Mouse (Mus musculus) inflammation-experienced regulatory T-cells (primary cell): ENCODE data around the gene Cts3. TPM values are rescaled to one million over a fixed set of nuclear protein-coding genes. Genes with fewer than 3 reads are reported as not detected.

ENCODE experiments used
- polyA plus RNA-seq, 2 experiments: library from polyadenylated mRNA; unstranded; fragments of 100-300 nt; shearing (Covaris generic); gene quantifications; one replicate each; pipeline ENCODE4 v1.2.1; 2017

Cts3 gene
- under 1 TPM in 1 of 2 experiments, not detected in 1; 0.34 TPM for polyA plus RNA-seq

DNA sequence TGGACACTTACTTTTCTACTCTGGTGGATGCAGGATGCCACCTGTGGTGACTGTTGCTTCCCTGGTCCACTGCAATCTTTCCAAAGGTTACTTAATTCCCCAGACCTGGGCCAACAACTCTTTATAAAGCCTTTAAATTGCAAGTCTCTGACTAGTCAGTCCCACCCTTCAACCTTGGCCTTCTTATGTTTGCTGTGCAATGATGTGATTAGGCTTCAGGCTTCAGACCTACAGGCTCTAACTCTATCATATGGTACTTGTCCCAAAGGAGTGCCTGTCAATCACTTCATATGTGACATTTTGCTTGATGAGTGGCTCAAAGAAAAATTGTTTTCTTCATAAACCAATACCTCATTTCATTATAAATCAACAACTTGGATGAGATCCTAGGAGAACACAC is at the start of gene Cts3:
Cts3 (minus strand) TSS at position 101 of the 400 bp plus-strand sequence.

DNA sequence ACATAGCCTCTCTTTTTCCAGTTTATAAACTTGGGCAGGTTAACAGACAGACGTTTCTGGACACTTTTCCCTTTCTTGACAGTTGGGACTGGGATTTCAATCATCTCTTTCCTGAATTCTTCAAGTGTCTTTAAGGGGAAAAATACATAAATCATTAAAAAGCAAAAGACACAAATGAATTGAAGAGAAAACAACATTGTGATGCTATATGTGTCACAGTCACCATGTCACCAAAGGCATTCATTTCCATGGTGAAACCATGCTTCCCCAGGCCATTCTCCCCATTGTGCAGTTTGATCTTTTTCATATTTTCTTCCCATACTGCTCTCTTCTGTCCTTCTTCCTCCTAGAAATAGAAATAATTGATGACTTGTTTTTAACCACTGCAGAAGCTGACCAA is 1.9 kb downstream of the Cts3 start, which contains the start of gene Gm49352:
Gm49352 (minus strand) TSS at position 101 of the 400 bp plus-strand sequence.

DNA sequence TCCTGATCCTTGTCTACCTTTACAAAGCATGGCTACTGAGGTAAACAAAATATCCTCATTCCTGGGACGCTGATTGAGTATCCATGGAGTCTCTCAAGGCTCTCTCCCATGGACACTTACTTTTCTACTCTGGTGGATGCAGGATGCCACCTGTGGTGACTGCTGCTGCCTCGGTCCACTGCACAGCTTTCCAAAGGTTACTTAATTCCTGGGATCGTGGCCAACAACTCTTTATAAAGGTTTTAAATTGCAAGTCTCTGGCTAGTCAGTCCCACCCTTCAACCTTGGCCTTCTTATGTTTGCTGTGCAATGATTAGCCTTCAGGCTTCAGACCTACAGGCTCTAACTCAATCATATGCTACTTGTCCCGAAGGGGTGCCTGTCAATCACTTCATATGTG is 28.3 kb downstream of the Cts3 start, which contains the start of gene Ctsm:
Ctsm (minus strand) TSS at position 209 of the 400 bp plus-strand sequence.

Other genes with a start within 250 kb of the Cts3 start
- under 1 TPM in 1 of 2 experiments, not detected in 1; 0.22 TPM for gene Cts7, start 211.9 kb downstream of the Cts3 start, polyA plus RNA-seq
- not detected for gene Ctsm, start 28.3 kb downstream of the Cts3 start, polyA plus RNA-seq
- not detected for gene Gm49352, start 2.0 kb downstream of the Cts3 start, polyA plus RNA-seq